Mouse (Mus musculus) right cerebral cortex, postnatal 36 days (tissue): Measurements from ENCODE around the gene Rer1.
A peak's percentile ranks its signal among the peaks of the same experiment; 100 is the strongest.
"Not testable (repeated sequence)": the region's sequence is repeated elsewhere in the genome, so short reads cannot be mapped to it uniquely, and the experiment has no call there.

Source experiments
- DNase-seq, 2 experiments: peaks; one replicate each; pipeline ENCODE4 v3.0.0; 2022; ENCODE audit warnings: low spot score in 2 of 2, mixed read lengths in 1 of 2

Rer1 gene

DNA sequence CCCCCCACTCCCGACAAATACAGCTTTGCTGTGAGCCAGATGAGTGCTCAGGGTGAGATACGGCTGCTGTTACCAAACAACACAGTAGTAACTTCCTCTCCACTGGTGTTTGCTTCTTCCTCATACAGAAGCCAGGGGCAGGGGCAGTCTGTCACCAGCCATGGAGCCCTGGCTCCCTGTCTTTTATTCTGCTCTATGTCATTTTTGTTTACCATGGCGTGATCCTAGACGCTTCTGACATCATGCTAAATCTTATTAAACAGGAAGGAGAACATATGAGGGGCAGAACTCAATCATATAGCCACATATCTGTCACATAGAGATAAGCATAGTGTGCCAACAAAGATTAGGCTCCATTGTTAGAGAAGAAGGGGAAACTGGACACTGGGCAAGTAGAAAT, 30.4 kb upstream of the Rer1 start:
- no peak for DNase-seq

DNA sequence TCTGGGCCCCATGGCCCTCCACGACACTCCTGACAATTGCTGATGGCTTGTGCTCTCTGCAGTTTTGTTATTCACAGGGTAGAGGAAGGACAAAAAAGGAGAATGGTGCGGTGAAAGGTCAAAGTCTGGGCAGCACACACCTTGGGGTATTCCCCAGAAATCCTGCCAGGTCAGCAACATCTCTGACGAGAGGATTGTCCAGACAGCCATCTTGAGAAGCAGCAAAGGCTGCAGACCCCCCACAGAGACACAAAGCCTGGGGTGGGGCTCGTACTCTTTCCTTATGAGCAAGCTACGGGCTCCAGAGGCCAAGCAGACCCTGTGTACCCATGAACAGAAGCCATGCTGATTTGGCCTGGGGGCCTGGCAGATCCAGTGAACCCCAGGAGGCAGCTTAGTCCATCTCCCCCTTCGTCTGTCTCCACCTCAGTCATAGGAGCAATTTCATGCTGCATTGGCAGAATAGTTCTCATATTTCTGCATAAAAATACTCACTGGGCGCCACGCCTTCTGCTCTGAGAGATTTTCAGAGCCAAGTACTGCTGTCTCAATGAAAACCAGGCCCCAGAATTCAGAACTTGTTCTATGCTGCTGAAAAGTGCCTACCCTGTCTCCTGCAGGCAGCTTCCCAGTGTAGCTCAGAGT, 27.7 kb upstream of the Rer1 start:
- DNase-seq: peak in 1 of 2 experiments; percentile 36

DNA sequence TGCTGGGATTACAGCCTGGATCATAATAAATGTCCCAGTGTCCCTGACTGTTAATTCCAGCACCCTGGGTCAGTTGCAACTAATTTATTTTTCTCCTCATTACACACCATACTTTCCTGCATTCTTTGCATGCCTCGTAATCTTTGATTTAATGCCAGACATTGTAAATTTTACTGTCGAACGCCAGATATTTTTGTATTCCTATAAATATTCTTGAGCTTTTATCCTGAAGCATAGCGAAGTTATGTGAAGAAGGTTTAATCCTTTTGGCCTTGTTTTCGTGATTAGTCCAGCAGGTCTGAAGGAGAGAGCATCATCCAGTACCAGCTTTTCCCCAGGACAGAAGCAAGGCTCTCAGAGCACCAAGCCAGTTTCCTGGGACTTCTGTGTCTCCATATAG, 23.3 kb upstream of the Rer1 start:
- DNase-seq: no peak

DNA sequence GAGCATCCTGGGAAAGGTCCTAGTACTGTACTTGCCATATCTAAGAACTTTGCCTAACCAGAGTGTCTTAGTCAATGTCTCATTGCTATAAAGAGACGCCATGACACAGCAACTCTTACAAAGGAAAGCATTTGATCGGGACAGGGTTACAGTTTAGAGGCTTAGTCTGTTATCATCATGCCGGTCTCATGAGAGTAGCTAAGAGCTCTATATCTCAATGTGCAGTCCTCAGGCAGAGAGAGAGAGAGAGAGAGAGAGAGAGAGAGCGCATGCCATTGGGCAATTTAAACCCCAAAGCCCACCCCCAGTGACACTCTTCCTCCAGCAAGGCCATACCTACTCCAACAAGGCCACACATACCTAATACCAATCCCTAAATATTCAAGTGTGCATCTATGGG, 21.7 kb upstream of the Rer1 start:
- DNase-seq: no peak

DNA sequence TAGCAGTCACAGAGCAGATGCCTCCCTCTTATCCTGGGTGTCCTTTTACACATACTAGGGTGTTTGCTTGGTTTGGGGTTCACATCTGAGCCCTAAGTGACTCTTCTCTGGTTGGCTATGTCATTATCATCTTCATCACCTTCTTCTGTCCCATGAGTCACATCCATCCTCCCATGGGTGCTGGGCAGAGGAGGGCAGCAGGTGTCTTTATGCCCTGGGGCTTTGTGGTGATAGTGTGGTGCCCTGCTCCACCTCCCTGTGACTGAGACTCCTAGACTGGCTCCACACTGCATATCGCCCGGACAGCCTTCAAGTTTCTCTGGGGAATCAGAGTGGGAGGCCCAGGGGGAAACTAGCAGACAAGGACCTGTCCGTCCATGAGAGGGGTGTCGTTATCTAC, 12.4 kb upstream of the Rer1 start:
- DNase-seq: no peak

DNA sequence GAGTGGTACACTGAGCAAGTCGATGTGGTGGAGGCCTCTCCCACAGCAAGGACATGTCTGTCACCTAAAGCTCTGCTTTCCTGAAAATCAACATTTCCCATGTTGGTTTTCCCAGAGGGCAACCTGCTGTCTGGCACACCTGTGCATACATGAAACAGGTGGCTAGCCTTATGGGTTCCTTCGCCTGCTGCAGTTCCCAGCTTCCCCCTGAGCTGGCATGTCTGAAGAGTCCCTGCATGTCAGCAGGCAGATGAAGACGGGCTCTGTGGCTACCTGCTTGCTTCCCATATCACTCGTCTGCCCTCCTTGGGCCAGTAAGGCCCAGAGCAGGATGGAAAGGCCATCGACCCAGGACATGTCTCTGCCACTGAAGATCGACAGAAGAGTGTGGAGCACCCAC, 11.3 kb upstream of the Rer1 start:
- no peak for DNase-seq

DNA sequence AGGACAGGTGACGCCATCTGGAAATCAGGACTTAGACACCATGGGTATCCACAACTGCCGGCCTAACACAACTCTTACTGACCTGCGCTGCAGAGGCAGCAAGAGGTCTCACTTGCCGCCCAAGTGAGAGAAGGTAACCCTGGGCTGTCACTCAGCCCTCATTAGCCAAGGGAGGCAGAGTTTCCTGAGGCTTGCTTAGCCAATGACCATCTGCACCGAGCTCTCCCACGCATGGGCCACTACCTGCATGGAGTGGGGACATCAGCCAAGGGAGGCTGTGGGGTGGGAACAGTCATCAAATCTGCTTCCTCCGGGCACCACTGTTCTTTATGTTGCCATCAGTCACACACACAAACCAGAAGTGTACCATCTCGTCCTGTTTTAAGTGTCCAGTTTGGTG, 9.8 kb upstream of the Rer1 start:
- no peak for DNase-seq

DNA sequence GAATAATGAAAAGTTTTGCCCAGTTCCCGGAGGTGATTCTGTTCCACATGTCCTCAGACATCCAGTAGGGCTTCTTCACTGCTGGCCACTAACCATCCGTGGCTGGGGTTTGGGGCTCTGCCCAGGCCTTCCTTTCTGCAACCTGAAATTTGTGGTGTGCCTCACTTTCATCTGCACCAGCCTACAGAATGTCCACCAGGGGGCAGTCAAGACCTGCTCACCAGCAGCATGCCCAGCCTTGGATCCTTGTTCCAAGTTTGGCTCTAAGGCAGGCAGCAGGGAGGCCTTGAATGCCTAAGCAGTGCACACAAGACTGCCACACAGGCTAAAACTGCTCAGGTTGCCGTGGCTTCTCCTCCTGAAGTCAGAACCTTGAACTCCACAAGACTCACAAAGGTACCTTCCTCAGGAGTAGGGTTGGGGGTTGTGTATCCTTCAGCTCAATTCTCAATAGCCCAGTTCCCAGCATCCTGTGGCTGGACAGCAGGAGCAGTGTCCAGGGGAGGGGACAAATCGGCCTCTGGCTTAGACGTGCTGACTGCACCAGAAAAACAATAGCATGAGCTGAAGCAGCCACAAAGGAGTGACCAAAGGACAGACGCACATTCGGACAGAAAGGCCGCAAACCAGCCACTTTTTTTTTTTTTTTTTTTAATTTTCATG, 9.2 kb upstream of the Rer1 start:
- DNase-seq: peak; percentile 76 to 81

DNA sequence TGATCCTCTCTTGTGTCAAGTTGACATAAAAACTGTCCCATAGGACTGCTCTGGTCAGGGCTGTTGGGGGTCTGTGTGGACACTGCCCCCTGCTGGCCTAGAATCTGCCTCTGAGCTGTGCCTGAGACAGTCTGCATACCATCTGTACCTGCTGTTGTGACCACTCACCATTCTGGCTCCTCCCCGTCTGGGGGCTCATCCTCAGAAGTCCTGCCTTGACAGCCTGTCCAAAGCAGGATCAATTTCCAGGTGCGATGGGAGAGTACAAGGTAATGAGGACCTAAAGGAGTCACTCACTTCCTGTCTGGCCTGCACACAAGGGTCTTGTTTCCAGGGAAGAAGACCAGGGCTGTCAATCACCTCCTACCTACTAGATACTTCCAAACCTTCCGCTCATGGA, 8.4 kb upstream of the Rer1 start:
- no peak for DNase-seq

DNA sequence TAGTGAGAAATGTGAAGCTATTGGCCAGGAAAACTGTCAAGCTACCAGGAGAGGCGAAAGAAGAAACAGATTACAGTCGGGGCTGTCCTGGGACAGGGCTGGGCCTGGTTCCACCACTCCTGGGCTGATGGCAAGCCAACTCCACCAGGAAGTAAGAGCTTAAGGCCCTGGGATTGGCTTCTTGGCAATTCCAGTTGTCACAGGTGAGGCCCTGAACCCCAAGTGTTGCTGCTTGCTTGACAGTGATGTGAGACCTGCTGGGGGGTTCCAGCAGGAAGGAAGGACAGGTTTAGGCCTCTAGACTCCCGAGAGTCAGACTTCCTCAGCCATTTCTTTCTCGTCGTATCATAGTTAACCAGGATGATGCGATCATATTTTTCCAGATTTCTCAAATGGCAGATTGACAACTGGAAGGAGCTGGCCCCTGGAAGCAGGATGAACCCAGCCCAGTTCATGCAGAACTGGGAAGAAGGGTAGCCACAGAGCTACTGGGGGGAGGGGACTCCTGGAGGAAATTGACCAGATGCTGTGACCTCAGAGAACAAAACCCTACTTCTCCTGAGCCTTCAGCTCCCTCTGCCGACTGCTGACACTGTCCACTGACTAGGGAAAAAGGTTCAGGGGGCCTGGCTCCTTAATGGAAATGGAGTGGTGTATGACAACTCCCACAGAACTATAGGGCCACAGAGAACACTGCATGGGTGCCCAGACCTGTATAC, 7.4 kb upstream of the Rer1 start:
- no peak for DNase-seq

DNA sequence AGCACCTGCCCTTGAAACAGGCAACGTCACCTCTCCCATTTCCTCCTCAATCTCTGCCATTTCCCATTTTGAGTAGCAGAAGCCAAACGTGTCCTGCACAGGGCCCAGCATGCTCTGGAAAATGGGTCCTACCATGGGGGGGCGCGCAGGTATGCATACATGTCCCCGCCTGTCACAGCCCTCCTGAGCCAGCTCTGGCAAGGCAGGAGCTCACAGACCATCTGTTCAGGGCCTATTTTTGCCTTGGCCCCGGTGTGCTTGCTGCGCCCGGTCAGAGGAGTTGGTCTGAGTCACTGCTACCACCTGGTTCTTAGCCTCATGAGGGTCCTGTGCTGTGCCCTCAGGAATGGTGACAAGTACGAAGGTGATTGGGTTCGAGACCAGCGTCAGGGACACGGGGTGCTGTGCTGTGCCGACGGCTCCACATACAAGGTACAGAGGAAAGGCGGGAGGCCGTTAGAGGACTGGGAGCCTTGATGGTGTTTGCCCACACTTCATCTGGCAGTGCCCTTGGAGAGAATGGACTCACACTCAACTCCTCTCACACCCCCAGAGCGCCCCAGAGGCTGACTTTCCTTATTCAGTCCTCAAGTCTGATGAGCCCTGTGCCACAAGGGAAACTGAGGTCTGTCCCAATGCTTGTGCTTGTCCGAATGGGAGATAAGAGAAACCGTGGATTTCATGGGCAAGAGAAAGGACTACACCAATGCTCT, 6.7 kb upstream of the Rer1 start:
- DNase-seq: no peak

DNA sequence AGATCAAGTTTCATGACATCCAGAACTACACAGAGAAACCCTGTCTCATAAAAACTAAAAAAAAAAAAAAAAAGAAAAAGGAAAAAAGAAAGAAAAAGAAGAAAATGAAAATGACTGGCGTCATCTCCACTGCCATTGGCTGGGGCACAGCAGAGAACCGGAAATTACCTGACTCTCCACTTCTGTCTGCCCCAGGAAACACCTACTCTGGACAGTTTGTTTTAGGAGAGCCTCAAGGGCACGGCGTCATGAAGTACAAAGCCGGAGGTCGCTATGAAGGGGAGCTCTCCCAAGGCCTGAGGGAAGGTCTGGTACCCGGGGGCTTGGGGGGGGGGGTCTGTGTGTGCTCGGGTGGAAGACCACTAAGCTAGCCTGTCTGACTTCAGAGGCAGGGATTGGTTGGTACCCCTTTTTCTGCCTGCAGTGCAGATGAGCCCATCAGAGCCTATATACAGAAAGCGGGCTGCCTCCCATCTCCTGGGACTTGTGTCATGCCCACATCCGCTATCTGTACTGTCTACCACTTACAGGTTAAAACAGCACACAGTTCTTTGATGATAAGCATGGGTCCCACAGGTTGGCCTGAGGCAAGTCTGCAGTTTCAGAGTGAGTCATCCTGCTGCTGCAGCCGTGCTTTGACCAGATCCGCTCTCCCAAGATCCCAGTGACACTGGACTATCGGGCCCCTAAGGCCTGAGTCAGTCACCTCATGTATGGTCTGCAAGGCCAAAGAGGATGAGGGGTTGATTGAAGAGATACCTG, 4.7 kb upstream of the Rer1 start:
- DNase-seq: no peak

DNA sequence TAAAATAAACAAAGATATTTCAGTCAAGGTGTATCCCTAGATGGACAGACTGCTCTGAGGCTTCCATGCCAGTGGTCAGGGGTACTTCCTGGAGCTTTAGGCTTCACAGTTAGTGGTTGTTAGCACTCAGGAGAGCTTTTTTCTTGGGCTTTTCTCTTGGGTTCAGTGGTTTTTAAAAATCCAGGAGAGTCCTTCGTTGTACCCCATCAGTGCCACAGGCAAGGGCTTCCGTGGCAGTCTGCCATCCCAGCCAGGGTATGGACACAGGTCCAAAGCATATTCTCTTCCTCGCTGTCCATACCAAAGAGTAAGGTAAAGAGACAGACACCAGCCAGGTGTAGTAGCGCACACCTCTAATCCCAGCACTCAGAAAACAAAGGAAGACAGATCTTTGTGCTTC, 4.0 kb upstream of the Rer1 start:
- DNase-seq: no peak

DNA sequence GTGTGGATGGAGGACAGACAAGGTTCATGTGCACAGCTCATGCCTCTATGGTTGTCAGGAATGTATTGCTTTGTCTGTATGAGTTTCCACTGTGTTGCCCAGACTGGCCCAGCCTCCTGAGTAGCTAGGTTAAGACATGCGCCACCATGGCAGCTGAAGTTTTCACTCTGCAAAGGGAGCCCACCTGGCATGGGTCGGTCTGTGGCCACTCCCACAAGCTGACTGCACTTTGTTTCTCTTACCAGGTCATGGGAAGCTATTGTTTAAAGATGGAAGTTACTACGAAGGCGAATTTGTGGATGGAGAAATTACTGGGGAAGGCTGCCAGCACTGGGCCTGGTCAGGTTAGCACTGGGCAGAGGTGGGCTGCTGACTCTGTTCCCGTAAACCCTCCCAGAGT, 3.1 kb upstream of the Rer1 start:
- DNase-seq: no peak

DNA sequence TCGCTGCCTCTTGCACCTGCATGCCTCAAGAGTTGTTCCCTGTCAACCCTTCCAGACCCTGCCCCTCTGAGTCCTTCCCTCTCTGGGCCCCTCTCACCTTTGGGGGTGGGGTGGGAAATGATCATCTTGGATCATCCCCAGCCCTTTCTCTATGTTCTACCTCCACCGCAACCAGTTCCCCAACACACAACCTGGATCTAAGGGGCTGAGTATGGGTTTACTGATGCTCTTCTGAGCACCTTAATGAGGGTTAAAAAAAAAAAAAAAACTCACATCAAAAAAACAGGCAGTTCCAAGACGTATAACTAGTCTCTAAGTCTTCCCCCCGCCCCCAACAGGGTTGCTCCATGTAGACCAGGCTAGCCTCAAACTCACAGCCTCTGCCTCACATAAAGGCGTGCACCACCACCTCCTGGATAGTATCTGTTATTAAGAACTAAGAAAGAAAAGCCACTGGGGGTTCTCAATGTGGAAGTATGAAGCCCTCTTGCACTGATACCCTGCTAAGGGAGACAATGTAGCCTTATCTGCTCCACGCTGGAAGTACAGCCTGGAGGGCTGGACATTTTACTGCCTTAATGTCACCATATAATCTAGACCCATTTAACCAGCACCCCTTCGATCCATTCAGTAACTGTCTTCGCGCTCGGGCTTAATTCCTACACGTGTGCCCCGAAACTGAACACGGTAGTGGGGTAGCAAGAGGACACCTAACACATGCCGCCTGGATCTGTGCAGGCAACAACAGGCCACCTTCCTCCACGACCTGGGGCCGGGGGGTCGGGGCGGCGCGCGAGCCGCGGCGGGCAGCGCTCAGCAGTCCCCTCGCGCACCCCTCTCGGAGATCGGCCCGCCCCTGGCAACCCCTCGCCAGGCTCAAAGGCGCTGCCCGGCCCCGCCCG, 725 bp downstream of the Rer1 start:
- DNase-seq: no peak

DNA sequence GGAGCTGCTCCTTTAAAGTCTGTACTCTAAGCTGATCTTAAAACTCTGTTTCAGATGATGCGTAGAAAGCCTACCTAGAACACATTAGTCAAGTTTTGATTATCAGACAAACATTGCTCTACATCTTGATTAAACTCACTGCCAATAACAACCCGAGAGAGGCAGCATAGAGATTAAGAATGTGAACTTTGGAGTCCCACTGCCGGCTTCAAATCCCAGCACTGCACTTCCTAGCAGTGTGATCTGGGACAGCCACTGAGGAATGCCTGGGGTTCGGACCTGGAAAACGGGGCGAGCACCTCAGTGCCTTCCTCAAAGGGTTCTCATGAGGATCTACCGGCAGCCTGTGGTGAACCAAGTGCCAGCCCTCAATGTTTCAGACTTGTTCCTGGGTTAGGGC, 1.8 kb downstream of the Rer1 start:
- no peak for DNase-seq

DNA sequence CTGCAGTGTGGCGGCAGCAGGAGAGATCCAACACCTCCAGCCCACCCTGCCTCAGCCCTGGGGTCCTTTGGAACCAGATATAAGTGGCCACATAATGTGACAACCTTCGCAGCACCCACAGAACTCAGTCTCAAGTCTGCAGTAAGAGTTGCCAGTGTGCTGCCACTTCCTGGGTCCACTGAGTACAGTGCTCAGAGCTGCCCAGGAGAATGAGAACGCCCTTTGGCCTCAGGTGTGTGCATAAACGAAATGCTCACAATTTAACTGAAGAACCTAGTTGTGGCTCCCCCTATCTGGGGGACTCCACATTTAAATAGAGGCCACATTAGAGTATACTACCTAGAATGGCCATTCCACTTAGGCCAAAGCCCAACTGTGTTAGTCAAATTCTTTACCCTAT, 2.6 kb downstream of the Rer1 start:
- no peak for DNase-seq

DNA sequence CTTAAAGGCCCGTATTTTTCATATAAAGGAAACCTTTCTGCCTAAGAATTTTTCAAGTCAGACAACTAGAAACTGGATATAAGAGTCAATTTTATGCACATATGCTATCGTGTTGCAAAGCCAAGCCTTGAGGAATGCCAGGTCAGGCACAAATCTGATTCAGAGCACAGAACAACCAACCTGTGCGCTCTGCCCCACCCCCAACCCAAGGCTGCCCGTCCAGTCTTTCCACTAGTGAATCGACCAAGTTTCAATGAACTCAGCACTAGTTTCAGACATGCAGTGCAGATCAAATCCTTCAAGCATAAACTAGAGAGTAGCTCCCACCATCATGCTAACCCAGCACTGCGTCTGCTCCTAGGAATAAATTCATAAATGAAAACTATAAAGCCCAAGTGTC, 6.5 kb downstream of the Rer1 start:
- DNase-seq: no peak

DNA sequence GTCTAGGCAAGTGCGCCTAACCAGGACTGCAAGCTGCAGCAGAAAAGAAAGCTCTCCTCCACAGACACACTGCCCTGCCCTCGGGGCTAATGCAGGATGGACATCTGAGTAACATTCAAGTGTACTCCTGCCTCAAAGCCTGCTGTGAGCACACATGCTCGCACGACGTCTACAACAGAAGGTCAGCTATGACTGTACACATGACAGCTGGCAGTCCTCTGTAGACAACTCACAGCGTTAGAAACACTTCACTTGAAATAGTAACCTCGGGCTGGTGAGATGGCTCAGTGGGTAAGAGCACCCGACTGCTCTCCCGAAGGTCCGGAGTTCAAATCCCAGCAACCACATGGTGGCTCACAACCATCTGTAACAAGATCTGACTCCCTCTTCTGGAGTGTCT, 7.4 kb downstream of the Rer1 start:
- DNase-seq: not testable (repeated sequence)

DNA sequence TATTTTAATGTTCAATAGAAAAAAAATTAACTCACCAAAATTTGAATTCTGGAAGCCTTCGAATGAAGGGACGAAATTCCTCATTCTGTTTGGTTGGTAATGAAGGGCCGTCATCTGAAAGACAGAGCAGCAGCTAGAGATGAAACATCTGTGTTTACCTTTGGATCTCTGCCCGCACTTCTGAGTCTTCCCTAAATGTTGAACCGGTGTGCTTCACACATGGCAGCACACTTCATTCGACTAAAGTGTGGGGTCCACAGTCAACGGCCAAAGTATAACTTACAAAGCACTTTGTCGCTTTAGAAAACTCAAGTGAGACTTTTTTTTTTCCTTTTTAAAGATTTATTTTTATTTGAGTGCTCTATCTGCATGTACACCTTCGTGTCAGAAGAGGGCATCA, 9.5 kb downstream of the Rer1 start:
- no peak for DNase-seq

DNA sequence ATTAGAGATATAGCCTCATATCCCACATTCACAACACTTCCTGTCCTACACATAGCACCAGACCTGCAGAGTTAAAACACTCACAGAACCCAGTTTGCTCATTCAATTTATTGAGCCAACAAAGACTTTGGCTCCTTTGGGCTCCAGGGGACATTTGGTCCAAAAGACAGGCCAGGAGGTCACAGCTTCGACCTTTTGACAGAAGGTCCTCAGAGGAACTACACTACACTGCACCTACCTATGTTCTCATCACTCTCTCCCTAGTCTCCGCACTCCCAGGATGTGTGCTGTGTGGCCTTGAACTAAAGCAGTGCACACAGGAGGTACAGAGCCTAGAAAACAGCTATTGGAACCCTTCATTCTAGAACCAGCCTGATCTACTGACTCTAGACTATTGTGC, 10.4 kb downstream of the Rer1 start:
- no peak for DNase-seq
